Mouse (Mus musculus) kidney, adult 9 months (tissue): ENCODE results near the gene Mta2.

Source experiments
- DNase-seq: peaks from one replicate; pipeline ENCODE4 v3.0.0; 2022

The Mta2 gene

GRCm38 (mm10) chr19:8967893-8968292 lies 26.2 kb downstream of the Mta2 start:
- no peak for DNase-seq

GRCm38 (mm10) chr19:8972491-8972890 lies 30.8 kb downstream of the Mta2 start:
- DNase-seq = peak; percentile 60

GRCm38 (mm10) chr19:8974638-8975037 lies 33.0 kb downstream of the Mta2 start:
- DNase-seq = no peak

GRCm38 (mm10) chr19:8975491-8975890 lies 33.8 kb downstream of the Mta2 start:
- no peak for DNase-seq

GRCm38 (mm10) chr19:8976535-8976934 lies 34.9 kb downstream of the Mta2 start:
- peak; percentile 59 for DNase-seq

- DNase-seq = no peak
Observed at GRCm38 (mm10) chr19:8980771-8981170, 39.1 kb downstream of the Mta2 start.

GRCm38 (mm10) chr19:8981450-8982168 lies 39.9 kb downstream of the Mta2 start:
- DNase-seq = no peak

GRCm38 (mm10) chr19:8982303-8983149 lies 40.9 kb downstream of the Mta2 start:
- DNase-seq = no peak

GRCm38 (mm10) chr19:8983150-8983650 lies 41.5 kb downstream of the Mta2 start:
- no peak for DNase-seq

- peak; percentile 52 for DNase-seq
Observed at GRCm38 (mm10) chr19:8984255-8984868, 42.7 kb downstream of the Mta2 start.

GRCm38 (mm10) chr19:8985891-8986290 lies 44.2 kb downstream of the Mta2 start:
- no peak for DNase-seq

GRCm38 (mm10) chr19:8987816-8988215 lies 46.1 kb downstream of the Mta2 start:
- no peak for DNase-seq

GRCm38 (mm10) chr19:8988346-8989065 lies 46.8 kb downstream of the Mta2 start:
- peak; percentile 53 for DNase-seq

GRCm38 (mm10) chr19:8989066-8989566 lies 47.4 kb downstream of the Mta2 start, which contains the start of gene Ahnak:
Gene Ahnak, plus strand, starts transcription at chr19:8989284.
- DNase-seq = peak; percentile 60

GRCm38 (mm10) chr19:8989567-8990431 lies 48.1 kb downstream of the Mta2 start:
- peak; percentile 79 for DNase-seq

- no peak for DNase-seq
Observed at GRCm38 (mm10) chr19:8990432-8991102, 48.9 kb downstream of the Mta2 start.

- no peak for DNase-seq
Observed at GRCm38 (mm10) chr19:8991245-8991870, 49.7 kb downstream of the Mta2 start.

GRCm38 (mm10) chr19:8991871-8992735 lies 50.4 kb downstream of the Mta2 start:
- DNase-seq = peak; percentile 64
